Mouse (Mus musculus) cerebellum, postnatal 25 days (tissue): ENCODE measurements around the gene Heca.
"Not testable (repeated sequence)": the region's sequence is repeated elsewhere in the genome, so short reads cannot be mapped to it uniquely, and the experiment has no call there.

Source experiments
- DNase-seq, 2 experiments: peaks; one replicate each; pipeline ENCODE4 v3.0.0; 2021; ENCODE audit warnings: mixed read lengths in 2 of 2

Heca gene

GRCm38 (mm10) chr10:17880038-17880437, 67.8 kb downstream of the Heca start:
- DNase-seq: no peak

GRCm38 (mm10) chr10:17878002-17878919, 69.6 kb downstream of the Heca start:
- no peak for DNase-seq

- DNase-seq: peak; percentile 63 to 77
Measured at GRCm38 (mm10) chr10:17869822-17870662, 77.8 kb downstream of the Heca start.

GRCm38 (mm10) chr10:17860701-17861480, 87.0 kb downstream of the Heca start:
- no peak for DNase-seq

GRCm38 (mm10) chr10:17857647-17858261, 90.1 kb downstream of the Heca start:
- DNase-seq: no peak

GRCm38 (mm10) chr10:17844781-17845537, 102.9 kb downstream of the Heca start:
- DNase-seq: peak; percentile 16 to 60

- DNase-seq: no peak
Measured at GRCm38 (mm10) chr10:17842030-17842429, 105.8 kb downstream of the Heca start.

- no peak for DNase-seq
Measured at GRCm38 (mm10) chr10:17836275-17836674, 111.6 kb downstream of the Heca start.

GRCm38 (mm10) chr10:17835031-17835430, 112.8 kb downstream of the Heca start:
- no peak for DNase-seq

- no peak for DNase-seq
Measured at GRCm38 (mm10) chr10:17831041-17831440, 116.8 kb downstream of the Heca start.

GRCm38 (mm10) chr10:17829205-17829604, 118.7 kb downstream of the Heca start:
- DNase-seq: no peak

GRCm38 (mm10) chr10:17827391-17827790, 120.5 kb downstream of the Heca start:
- peak in 1 of 2 experiments; percentile 7 for DNase-seq

GRCm38 (mm10) chr10:17820422-17820821, 127.4 kb downstream of the Heca start:
- not testable (repeated sequence) for DNase-seq
